Mouse (Mus musculus) adrenal gland, postnatal 10 days (tissue): ENCODE measurements around the gene Sugt1. TPM values are rescaled to one million over a fixed set of nuclear protein-coding genes. Genes with fewer than 3 reads are reported as not detected.

Experiments used
- DNase-seq: peaks from one replicate; pipeline ENCODE4 v3.0.0; 2021; ENCODE audit warnings: mixed read lengths
- microRNA-seq: library from miRNA; unstranded; fragments of <30 nt; microRNA quantifications from one replicate; pipeline ENCODE4 v1.2.0, GENCODE M21; 2021
- total RNA-seq, 2 experiments: library from RNA; stranded (reverse); gene quantifications; 2 replicates each; pipeline ENCODE4 v1.2.3; 2021

The Sugt1 gene
- total RNA-seq, 2 experiments from 2014 or later, result 98.5 to 126 TPM

- no peak for DNase-seq
These were observed 89.7 kb downstream of the Sugt1 start for GRCm38 (mm10) chr14:79677108-79677753.

GRCm38 (mm10) chr14:79677891-79678687, 90.6 kb downstream of the Sugt1 start:
- DNase-seq, result no peak

DNA sequence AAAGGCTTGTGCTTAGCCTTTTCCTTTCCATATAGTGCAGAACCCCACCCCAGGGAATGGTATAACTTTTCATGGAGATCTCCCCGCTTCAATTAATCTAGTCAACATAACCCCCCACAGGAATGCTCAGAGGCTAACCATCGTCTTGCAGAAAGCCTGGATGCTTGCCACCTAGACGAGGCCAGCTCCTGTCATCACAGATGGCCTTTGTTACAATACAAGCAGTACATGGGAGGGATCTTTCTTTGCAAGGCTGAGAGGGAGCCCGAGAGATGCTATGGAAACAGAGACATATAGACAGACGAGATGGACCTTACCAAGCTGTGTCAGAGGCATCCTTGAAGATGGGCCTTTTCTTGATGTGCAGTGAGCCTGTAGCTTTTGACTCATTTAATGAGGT, 93.2 kb downstream of the Sugt1 start:
- DNase-seq, result no peak

Small RNA genes lying within 50 kb of the gene (microRNA-seq; reads per million reads assigned to microRNA genes)
- gene Gm27857, result not detected

Other genes with a start within 250 kb of the Sugt1 start
- gene Naa16, start 196.9 kb upstream of the Sugt1 start, total RNA-seq, result 10 to 100 TPM; 18.0 to 27.0 TPM
- gene Mtrf1, start 189.9 kb upstream of the Sugt1 start, total RNA-seq, result 1 to 10 TPM; 5.4 to 8.7 TPM
- gene Kbtbd7, start 161.2 kb upstream of the Sugt1 start, total RNA-seq, result 10 to 100 TPM in 1 of 2 experiments, 1 to 10 TPM in 1; 9.8 to 11.4 TPM
- gene Kbtbd6, start 135.9 kb upstream of the Sugt1 start, total RNA-seq, result under 1 TPM; 0.61 to 0.72 TPM
- 10 to 100 TPM; 24.7 to 27.4 TPM for gene Elf1, start 106.5 kb upstream of the Sugt1 start, total RNA-seq
- gene Wbp4, start 106.2 kb upstream of the Sugt1 start, total RNA-seq, result 10 to 100 TPM; 33.5 to 33.6 TPM
- gene Cnmd, start 74.5 kb downstream of the Sugt1 start, total RNA-seq, result under 1 TPM; 0.78 to 0.85 TPM
- under 1 TPM in 1 of 2 experiments, not detected in 1; 0.06 TPM for gene Pcdh8, start 183.6 kb downstream of the Sugt1 start, total RNA-seq